10 mouse cellular contexts compared by ENCODE assay signal in genomic region chr9:23027377-23028313, GRCm38 (mm10).
DNase-seq lines count a peak whose midpoint lies in the region; ATAC-seq and TF ChIP-seq lines count a peak whose summit lies in the region.
"Had no signal": no experiment of that assay in that cellular context is flagged by ENCODE, and none has a peak within 500 bp of the region (broad histone marks: within the 10 kb centered on the region; RNA-seq: fewer than 3 reads in every experiment).

No protein-coding gene starts in this region.

- ATAC-seq in frontal cortex, adult (ENCODE audit: low TSS enrichment): peak; percentile 91
- 0 out of 2 replicates have a peak, but pooled peaks have one; percentile 38 for ATAC-seq in intestine, postnatal 0 days
- ATAC-seq in midbrain, embryonic 16.5 days: peak; percentile 81

- TF ChIP-seq CTCF in cerebellum, adult 2 months (IDR thresholded peaks at IDR 0.05; ENCODE audit: borderline replicate concordance, insufficient read depth, low read depth, low read length): peak; percentile 63; the same call in 1 of the 2 replicates
- TF ChIP-seq CTCF in intestine, postnatal 0 days (IDR thresholded peaks at IDR 0.05; ENCODE audit: low read depth): peak; percentile 93

- H3K9ac ChIP-seq in intestine, postnatal 0 days (ENCODE audit: low read depth, low read length): no peak overlapping the region
- no peak overlapping the region for H3K9ac ChIP-seq in midbrain, embryonic 16.5 days (ENCODE audit: low read depth, low read length)
- H3K9ac ChIP-seq: embryonic facial prominence, embryonic 12.5 days had no signal

- TF ChIP-seq POLR2A in cerebellum, adult 2 months (IDR thresholded peaks at IDR 0.05; ENCODE audit: borderline replicate concordance, insufficient read depth, low read length): no peak

- peak; percentile 37 for DNase-seq in ovary, postnatal 36 days (ENCODE audit: low spot score)
- DNase-seq in ovary, postnatal 10 days (ENCODE audit: low spot score): no peak
- peak; percentile 14 to 35 for DNase-seq in cerebellum, adult 2 months
- peak; percentile 60 to 77 for DNase-seq in left cerebral cortex, postnatal 10 days (ENCODE audit: extremely low spot score in 1 of 2, low spot score in 2 of 2)
- peak; percentile 49 for DNase-seq in yolk sac, embryonic 10.5 days (ENCODE audit: low spot score)

- H3K36me3 ChIP-seq in intestine, postnatal 0 days (ENCODE audit: control insufficient read depth, insufficient read depth): no peaks in the 10 kb centered on the region
- no peaks in the 10 kb centered on the region for H3K36me3 ChIP-seq in midbrain, embryonic 16.5 days (ENCODE audit: control insufficient read depth, insufficient read depth, low read length)
- H3K36me3 ChIP-seq: embryonic facial prominence, embryonic 12.5 days had no signal

- H3K4me3 ChIP-seq in cerebellum, adult 2 months (replicated peaks; ENCODE audit: insufficient read depth, low read depth, low read length): no peak overlapping the region
- H3K4me3 ChIP-seq in intestine, postnatal 0 days (ENCODE audit: low read depth, low read length): no peak overlapping the region
- H3K4me3 ChIP-seq in midbrain, embryonic 16.5 days (ENCODE audit: low read depth, low read length): no peak overlapping the region
- H3K4me3 ChIP-seq: embryonic facial prominence, embryonic 12.5 days; megakaryocyte, embryonic 14.5 days had no signal

- no peaks in the 10 kb centered on the region; the same call in 1 of the 2 replicates for H3K4me1 ChIP-seq in cerebellum, adult 2 months (ENCODE audit: control insufficient read depth, insufficient read depth, low read length)
- no peaks in the 10 kb centered on the region for H3K4me1 ChIP-seq in intestine, postnatal 0 days (replicated peaks; ENCODE audit: control insufficient read depth, insufficient read depth, low read length)
- H3K4me1 ChIP-seq in midbrain, embryonic 16.5 days (ENCODE audit: control insufficient read depth, insufficient read depth, low read length): peaks cover 5% of the 10 kb centered on the region

- no peak overlapping the region for H3K27ac ChIP-seq in cerebellum, adult 2 months (ENCODE audit: insufficient read depth, low read length)
- H3K27ac ChIP-seq in intestine, postnatal 0 days (ENCODE audit: low read depth, low read length): no peak overlapping the region
- no peak overlapping the region for H3K27ac ChIP-seq in midbrain, embryonic 16.5 days (ENCODE audit: low read length)
- H3K27ac ChIP-seq: embryonic facial prominence, embryonic 12.5 days had no signal

- H3K9me3 ChIP-seq in intestine, postnatal 0 days (ENCODE audit: control insufficient read depth): no peaks in the 10 kb centered on the region
- H3K9me3 ChIP-seq in midbrain, embryonic 16.5 days (replicated peaks; ENCODE audit: control insufficient read depth, low read length, poor library complexity, severe bottlenecking): no peaks in the 10 kb centered on the region
- H3K9me3 ChIP-seq: embryonic facial prominence, embryonic 12.5 days had no signal

- H3K27me3 ChIP-seq in cerebellum, adult 2 months (ENCODE audit: control insufficient read depth, insufficient read depth, low read length): no peaks in the 10 kb centered on the region
- no peaks in the 10 kb centered on the region for H3K27me3 ChIP-seq in intestine, postnatal 0 days (replicated peaks; ENCODE audit: control insufficient read depth, insufficient read depth, low read length)
- no peaks in the 10 kb centered on the region for H3K27me3 ChIP-seq in midbrain, embryonic 16.5 days (ENCODE audit: control insufficient read depth, insufficient read depth, low read depth, low read length)
- H3K27me3 ChIP-seq: embryonic facial prominence, embryonic 12.5 days had no signal

- intact Hi-C loops in left cerebral cortex, postnatal 10 days (cut with DNase I): loop anchor here (1.0 to 2.0 kb wide), 2 partner anchors 185 to 222 kb away; no protein-coding TSS in a partner anchor

- no peak overlapping the region for H3K4me2 ChIP-seq in intestine, postnatal 0 days (replicated peaks; ENCODE audit: low read depth)
- peak overlapping the region; percentile 20; the same call in 1 of the 2 replicates for H3K4me2 ChIP-seq in midbrain, embryonic 16.5 days (ENCODE audit: low read length)
- H3K4me2 ChIP-seq: embryonic facial prominence, embryonic 12.5 days had no signal

- 67% methylated on average over 9 of the region's 9 CpGs for WGBS in cerebellum, adult 2 months
- 75% methylated on average over 9 of the region's 9 CpGs for WGBS in intestine, postnatal 0 days
- 28% methylated on average over 9 of the region's 9 CpGs for WGBS in midbrain, embryonic 16.5 days

Comparison
In these comparisons a context has a peak if more than half of its experiments do, and no peak if none do; other contexts are left out.
1. ATAC-seq: peak in every context shown above with its lines; median percentile 91 in frontal cortex, adult; 81 in midbrain, embryonic 16.5 days; 38 in intestine, postnatal 0 days.